ENCODE assay signal across 9 mouse cellular contexts in the genomic region with DNA sequence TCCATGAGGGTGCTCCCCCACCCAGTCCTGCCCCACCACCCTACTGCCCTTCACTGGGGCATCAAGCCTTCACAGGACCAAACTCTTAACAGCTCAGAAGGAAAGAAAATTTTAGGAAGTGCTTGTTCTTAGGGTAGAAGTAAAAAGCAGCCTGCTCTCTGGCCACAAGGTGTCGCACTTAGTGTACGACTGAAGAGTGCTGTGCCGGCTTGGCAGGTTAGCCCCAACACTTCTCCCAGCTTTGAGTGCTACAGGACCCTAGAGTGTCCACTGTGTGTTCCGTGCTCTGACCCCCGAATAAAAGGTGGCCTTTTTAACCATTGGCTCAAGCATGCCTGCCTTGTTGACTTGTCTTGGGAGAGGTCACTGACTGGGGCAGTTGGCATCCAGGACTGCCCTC. TPM values are rescaled to one million over a fixed set of nuclear protein-coding genes. Genes with fewer than 3 reads are reported as not detected.
DNase-seq lines count a peak whose midpoint lies in the region; ATAC-seq and TF ChIP-seq lines count a peak whose summit lies in the region.
"Had no signal": no experiment of that assay in that cellular context is flagged by ENCODE, and none has a peak within 500 bp of the region (broad histone marks: within the 10 kb centered on the region; RNA-seq: fewer than 3 reads in every experiment).

No protein-coding gene starts in this region.

- no peak overlapping the region for H3K9ac ChIP-seq in hindbrain, embryonic 13.5 days
- H3K9ac ChIP-seq in midbrain, embryonic 15.5 days: no peak overlapping the region

- TF ChIP-seq CTCF in spleen, adult 2 months (IDR thresholded peaks at IDR 0.05; ENCODE audit: extremely low read depth, insufficient read depth, insufficient read length, insufficient replicate concordance): peak; percentile 79; the same call in 1 of the 2 replicates

- no peak for ATAC-seq in hindbrain, embryonic 13.5 days (ENCODE audit: low FRiP score)
- ATAC-seq in inflammation-experienced regulatory T-cells, adult 6 months: peak; percentile 82
- peak; percentile 74 for ATAC-seq in midbrain, embryonic 15.5 days (replicated peaks)
- ATAC-seq: Patski had no signal

- H3K4me1 ChIP-seq in hindbrain, embryonic 10.5 days (replicated peaks): peaks cover 26% of the 10 kb centered on the region
- peaks cover 19% of the 10 kb centered on the region for H3K4me1 ChIP-seq in hindbrain, embryonic 13.5 days (replicated peaks)
- peaks cover 19% of the 10 kb centered on the region for H3K4me1 ChIP-seq in midbrain, embryonic 15.5 days
- peaks cover 5% of the 10 kb centered on the region for H3K4me1 ChIP-seq in spleen, adult 2 months (ENCODE audit: control insufficient read depth, insufficient read depth, insufficient read length)

- WGBS in hindbrain, embryonic 10.5 days: 13% methylated on average over 5 of the region's 5 CpGs
- WGBS in hindbrain, embryonic 13.5 days: 8% methylated on average over 5 of the region's 5 CpGs
- 5% methylated on average over 5 of the region's 5 CpGs for WGBS in midbrain, embryonic 15.5 days
- WGBS in spleen, adult 2 months: 3% methylated on average over 5 of the region's 5 CpGs

- H3K36me3 ChIP-seq in hindbrain, embryonic 10.5 days: peaks cover 60% of the 10 kb centered on the region
- H3K36me3 ChIP-seq in hindbrain, embryonic 13.5 days: peaks cover 45% of the 10 kb centered on the region
- H3K36me3 ChIP-seq in midbrain, embryonic 15.5 days (replicated peaks): peaks cover 25% of the 10 kb centered on the region; the same call in 1 of the 2 replicates
- peaks cover 24% of the 10 kb centered on the region for H3K36me3 ChIP-seq in spleen, adult 2 months (ENCODE audit: control insufficient read depth, insufficient read depth, low read length)

- DNase-seq in hindbrain, embryonic 10.5 days (ENCODE audit: low spot score): peak; percentile 77
- peak; percentile 84 to 88 for DNase-seq in cerebellum, postnatal 14 days
- DNase-seq in gastrocnemius, adult 8-10 months (ENCODE audit: low spot score in 2 of 2): peak; percentile 50 to 62
- DNase-seq in left cerebral cortex, postnatal 4 days: peak; percentile 79
- peak; percentile 61 to 73 for DNase-seq in spleen, adult 2 months (ENCODE audit: low read depth in 1 of 2, low spot score in 2 of 2)

- H3K4me2 ChIP-seq in hindbrain, embryonic 13.5 days: no peak overlapping the region
- H3K4me2 ChIP-seq in midbrain, embryonic 15.5 days: no peak overlapping the region

- no peak overlapping the region for H3K27ac ChIP-seq in hindbrain, embryonic 10.5 days
- no peak overlapping the region for H3K27ac ChIP-seq in hindbrain, embryonic 13.5 days
- H3K27ac ChIP-seq in midbrain, embryonic 15.5 days: no peak overlapping the region
- H3K27ac ChIP-seq in spleen, adult 2 months (ENCODE audit: insufficient read depth, low read length): no peak overlapping the region

- TF ChIP-seq POLR2A in spleen, adult 2 months (IDR thresholded peaks at IDR 0.05; ENCODE audit: low read depth, low read length): no peak

- no peaks in the 10 kb centered on the region for H3K27me3 ChIP-seq in hindbrain, embryonic 10.5 days (ENCODE audit: insufficient read depth, poor library complexity, severe bottlenecking)
- H3K27me3 ChIP-seq in hindbrain, embryonic 13.5 days: no peaks in the 10 kb centered on the region
- H3K27me3 ChIP-seq in midbrain, embryonic 15.5 days (replicated peaks): no peaks in the 10 kb centered on the region
- H3K27me3 ChIP-seq in spleen, adult 2 months (ENCODE audit: control insufficient read depth, insufficient read depth, low read length): no peaks in the 10 kb centered on the region
- H3K27me3 ChIP-seq: Patski had no signal

- H3K9me3 ChIP-seq in hindbrain, embryonic 10.5 days: no peaks in the 10 kb centered on the region
- no peaks in the 10 kb centered on the region for H3K9me3 ChIP-seq in hindbrain, embryonic 13.5 days
- H3K9me3 ChIP-seq in midbrain, embryonic 15.5 days: no peaks in the 10 kb centered on the region

- H3K4me3 ChIP-seq in hindbrain, embryonic 10.5 days: no peak overlapping the region
- H3K4me3 ChIP-seq in hindbrain, embryonic 13.5 days: no peak overlapping the region
- H3K4me3 ChIP-seq in midbrain, embryonic 15.5 days: no peak overlapping the region
- H3K4me3 ChIP-seq in spleen, adult 2 months (ENCODE audit: extremely low read depth, insufficient read depth, insufficient read length): no peak overlapping the region

- intact Hi-C loops in left cerebral cortex, postnatal 4 days (cut with DNase I): no loop called here

RNA-seq across cellular contexts. Expression of gene C1qtnf12, which starts 2.8 kb away (rescaled TPM):
- polyA plus RNA-seq in hindbrain, embryonic 10.5 days (2016; fragmentation: Nextera tagmentation; extraction: Ambion mirVana): 24.4 and 25.2 TPM in 2 replicates
- 9.2 and 12.3 TPM in 2 replicates for polyA plus RNA-seq in hindbrain, embryonic 13.5 days (2015; fragmentation: Nextera tagmentation; extraction: Ambion mirVana)
- total RNA-seq in gastrocnemius, adult 8-10 months (2022): 10 to 100 TPM; 14.6 to 22.4 (median 20.8) TPM
- 1 to 10 TPM; 3.0 to 6.9 (median 5.6) TPM for polyA plus RNA-seq in inflammation-experienced regulatory T-cells, adult 6 months (2017; shearing (Covaris generic))
- total RNA-seq in left cerebral cortex, postnatal 4 days (2021): 10 to 100 TPM; 12.0 to 14.8 TPM
- polyA plus RNA-seq in midbrain, embryonic 15.5 days (2015; fragmentation: Nextera tagmentation; extraction: Ambion mirVana): 6.8 and 9.5 TPM in 2 replicates
- 21.6 and 50.1 TPM in 2 replicates for polyA plus RNA-seq in spleen, adult 2 months (2012; rRNA removed)

RNA-seq across cellular contexts. Expression of gene Ube2j2, which starts 15.6 kb away (rescaled TPM):
- polyA plus RNA-seq in hindbrain, embryonic 10.5 days (2016; fragmentation: Nextera tagmentation; extraction: Ambion mirVana): 146 and 157 TPM in 2 replicates
- polyA plus RNA-seq in hindbrain, embryonic 13.5 days (2015; fragmentation: Nextera tagmentation; extraction: Ambion mirVana): 123 and 127 TPM in 2 replicates
- 10 to 100 TPM; 53.4 to 69.1 (median 58.7) TPM for total RNA-seq in gastrocnemius, adult 8-10 months (2022)
- polyA plus RNA-seq in inflammation-experienced regulatory T-cells, adult 6 months (2017; shearing (Covaris generic)): 10 to 100 TPM; 19.3 to 30.8 (median 29.6) TPM
- total RNA-seq in left cerebral cortex, postnatal 4 days (2021): 100 to 1,000 TPM in 1 of 2 experiments, 10 to 100 TPM in 1; 96.0 to 101 TPM
- polyA plus RNA-seq in midbrain, embryonic 15.5 days (2015; fragmentation: Nextera tagmentation; extraction: Ambion mirVana): 115 and 118 TPM in 2 replicates
- polyA plus RNA-seq in spleen, adult 2 months (2012; rRNA removed): 53.6 and 113 TPM in 2 replicates

RNA-seq across cellular contexts. Expression of gene B3galt6, which starts 33.2 kb away (rescaled TPM):
- polyA plus RNA-seq in hindbrain, embryonic 10.5 days (2016; fragmentation: Nextera tagmentation; extraction: Ambion mirVana): 13.8 and 17.2 TPM in 2 replicates
- 26.6 and 27.6 TPM in 2 replicates for polyA plus RNA-seq in hindbrain, embryonic 13.5 days (2015; fragmentation: Nextera tagmentation; extraction: Ambion mirVana)
- 1 to 10 TPM in 3 of 4 experiments, under 1 TPM in 1; 0.94 to 1.8 (median 1.6) TPM for total RNA-seq in gastrocnemius, adult 8-10 months (2022)
- 1 to 10 TPM in 1 of 3 experiments, under 1 TPM in 2; 0.63 to 1.0 (median 0.90) TPM for polyA plus RNA-seq in inflammation-experienced regulatory T-cells, adult 6 months (2017; shearing (Covaris generic))
- 10 to 100 TPM; 12.9 to 13.7 TPM for total RNA-seq in left cerebral cortex, postnatal 4 days (2021)
- 38.5 and 38.9 TPM in 2 replicates for polyA plus RNA-seq in midbrain, embryonic 15.5 days (2015; fragmentation: Nextera tagmentation; extraction: Ambion mirVana)
- 4.9 and 7.6 TPM in 2 replicates for polyA plus RNA-seq in spleen, adult 2 months (2012; rRNA removed)

RNA-seq across cellular contexts. Expression of gene Sdf4, which starts 33.4 kb away (rescaled TPM):
- polyA plus RNA-seq in hindbrain, embryonic 10.5 days (2016; fragmentation: Nextera tagmentation; extraction: Ambion mirVana): 131 and 135 TPM in 2 replicates
- polyA plus RNA-seq in hindbrain, embryonic 13.5 days (2015; fragmentation: Nextera tagmentation; extraction: Ambion mirVana): 126 and 127 TPM in 2 replicates
- 10 to 100 TPM; 68.8 to 85.8 (median 77.5) TPM for total RNA-seq in gastrocnemius, adult 8-10 months (2022)
- polyA plus RNA-seq in inflammation-experienced regulatory T-cells, adult 6 months (2017; shearing (Covaris generic)): 100 to 1,000 TPM; 489 to 506 (median 496) TPM
- total RNA-seq in left cerebral cortex, postnatal 4 days (2021): 100 to 1,000 TPM; 111 to 112 TPM
- polyA plus RNA-seq in midbrain, embryonic 15.5 days (2015; fragmentation: Nextera tagmentation; extraction: Ambion mirVana): 113 and 118 TPM in 2 replicates
- 33.5 and 35.7 TPM in 2 replicates for polyA plus RNA-seq in spleen, adult 2 months (2012; rRNA removed)

RNA-seq across cellular contexts. Expression of gene Tnfrsf4, which starts 54.4 kb away (rescaled TPM):
- 0.30 and 1.3 TPM in 2 replicates for polyA plus RNA-seq in hindbrain, embryonic 10.5 days (2016; fragmentation: Nextera tagmentation; extraction: Ambion mirVana)
- polyA plus RNA-seq in hindbrain, embryonic 13.5 days (2015; fragmentation: Nextera tagmentation; extraction: Ambion mirVana): 0.55 and 1.0 TPM in 2 replicates
- total RNA-seq in gastrocnemius, adult 8-10 months (2022): 1 to 10 TPM in 3 of 4 experiments, under 1 TPM in 1; 0.65 to 1.9 (median 1.4) TPM
- 100 to 1,000 TPM; 682 to 810 (median 720) TPM for polyA plus RNA-seq in inflammation-experienced regulatory T-cells, adult 6 months (2017; shearing (Covaris generic))
- total RNA-seq in left cerebral cortex, postnatal 4 days (2021): 1 to 10 TPM; 1.3 to 1.5 TPM
- polyA plus RNA-seq in midbrain, embryonic 15.5 days (2015; fragmentation: Nextera tagmentation; extraction: Ambion mirVana): 0.56 and 0.83 TPM in 2 replicates
- 20.7 and 34.3 TPM in 2 replicates for polyA plus RNA-seq in spleen, adult 2 months (2012; rRNA removed)
